Mouse (Mus musculus) hindbrain, embryonic 14.5 days (tissue): ENCODE data around the gene C030005K15Rik. TPM values are rescaled to one million over a fixed set of nuclear protein-coding genes. Genes with fewer than 3 reads are reported as not detected.
"Not testable (repeated sequence)": the region's sequence is repeated elsewhere in the genome, so short reads cannot be mapped to it uniquely, and the experiment has no call there.

Source experiments
- ATAC-seq: fragments of 200-750 bp; cut with Nextera tagmentation; 2 replicates; pipeline ENCODE4 v1.8.0; 2017; ENCODE audit warnings: moderate number of reproducible peaks, mild to moderate bottlenecking, moderate TSS enrichment, moderate library complexity; ENCODE audit not compliant: low FRiP score
- DNase-seq: peaks from one replicate; pipeline ENCODE4 v3.0.0-alpha.2; 2015; ENCODE audit warnings: low spot score
- H3K27ac ChIP-seq: fragments of 300-500 bp; sonication (generic); 2 replicates; pipeline ENCODE4 v1.5.1; 2014; ENCODE audit warnings: mild to moderate bottlenecking, moderate library complexity
- H3K27me3 ChIP-seq: fragments of 300-500 bp; sonication (generic); 2 replicates; pipeline ENCODE4 v1.6.1; 2014; ENCODE audit warnings: mild to moderate bottlenecking, low read length, mixed read lengths; ENCODE audit not compliant: control insufficient read depth, insufficient read depth
- H3K36me3 ChIP-seq: fragments of 300-500 bp; sonication (generic); replicated peaks from 2 replicates; pipeline ENCODE4 v1.6.1; 2014; ENCODE audit not compliant: control insufficient read depth, insufficient read depth
- H3K4me1 ChIP-seq: fragments of 300-500 bp; sonication (generic); replicated peaks from 2 replicates; pipeline ENCODE4 v1.6.1; 2014; ENCODE audit warnings: antibody characterized with exemption, low read length, mixed read lengths; ENCODE audit not compliant: control insufficient read depth, insufficient read depth
- H3K4me2 ChIP-seq: fragments of 300-500 bp; sonication (generic); replicated peaks from 2 replicates; pipeline ENCODE4 v1.6.1; 2014; ENCODE audit warnings: mild to moderate bottlenecking, moderate library complexity
- H3K4me3 ChIP-seq: fragments of 300-500 bp; sonication (generic); replicated peaks from 2 replicates; pipeline ENCODE4 v1.5.1; 2014; ENCODE audit warnings: mild to moderate bottlenecking, low read length
- H3K9ac ChIP-seq: fragments of 300-500 bp; sonication (generic); 2 replicates; pipeline ENCODE4 v1.6.1; 2014
- H3K9me3 ChIP-seq: fragments of 300-500 bp; sonication (generic); 2 replicates; pipeline ENCODE4 v1.6.1; 2016; ENCODE audit warnings: low read length; ENCODE audit not compliant: control insufficient read depth
- WGBS: fragments of 180-500 bp; shearing (Covaris S2); extraction: QIAGEN DNeasy Blood & Tissue Kit; methylation state at CpG from one replicate; pipeline ENCODE4 v1.1.7; 2014; 5-methylcytosine and 5-hydroxymethylcytosine counted together
- polyA plus RNA-seq: library from polyadenylated mRNA; unstranded; fragments of >200 nt; fragmentation: Nextera tagmentation; extraction: Ambion mirVana; gene quantifications from 2 replicates; pipeline ENCODE4 v1.2.1, GENCODE M21; 2014

Gene C030005K15Rik
- not detected in 2 replicates for polyA plus RNA-seq

DNA sequence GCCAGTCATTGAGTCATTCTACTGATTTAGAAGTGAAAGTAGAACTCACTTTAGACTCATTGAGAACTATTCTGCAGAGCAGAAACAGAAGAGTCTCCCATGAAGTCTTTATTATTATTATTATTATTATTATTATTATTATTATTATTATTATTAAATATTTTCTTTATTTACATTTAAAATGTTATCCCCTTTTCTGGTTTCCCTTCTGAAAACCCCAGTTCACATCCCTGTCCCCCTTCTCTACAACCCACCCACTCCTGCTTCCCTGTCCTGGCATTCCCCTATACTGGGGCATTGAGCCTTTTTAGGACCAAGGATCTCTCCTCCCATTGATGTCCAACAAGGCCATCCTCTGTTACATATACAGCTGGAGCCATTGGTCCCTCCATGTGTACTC is at the start of gene C030005K15Rik:
TSS of gene C030005K15Rik (minus strand) at position 101 of the 400 bp plus-strand sequence.
- DNase-seq, H3K4me1 ChIP-seq, H3K27ac ChIP-seq, H3K27me3 ChIP-seq, H3K4me2 ChIP-seq, H3K36me3 ChIP-seq, H3K4me3 ChIP-seq, H3K9ac ChIP-seq, ATAC-seq, H3K9me3 ChIP-seq: not testable (repeated sequence)

DNA sequence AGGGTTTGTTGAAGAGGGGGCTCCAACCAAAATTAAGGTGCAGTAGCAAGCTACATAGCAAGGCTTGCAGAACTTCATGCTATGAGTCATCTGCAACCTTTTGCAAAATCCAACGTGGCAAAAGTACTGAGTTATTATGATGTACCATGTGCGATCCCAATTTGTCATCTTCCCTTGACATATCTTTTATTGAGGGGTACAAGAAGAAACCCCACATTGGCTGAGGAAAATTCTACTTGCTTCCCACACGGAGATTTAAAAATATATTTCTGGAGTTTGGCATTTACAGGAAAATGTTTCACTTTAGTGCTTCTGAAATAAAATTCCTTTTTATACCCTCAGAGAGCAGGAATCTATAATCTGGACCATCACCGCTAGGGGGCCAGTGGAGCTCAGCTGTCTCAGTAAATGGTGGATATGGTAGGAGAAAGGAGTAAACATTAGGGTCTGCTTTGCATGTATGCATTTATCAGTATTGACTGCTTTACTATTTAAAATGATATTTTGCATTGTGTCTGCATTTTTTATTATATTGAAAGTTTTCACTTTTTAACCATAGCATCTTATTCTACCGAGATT is 41.7 kb upstream of the C030005K15Rik start:
- DNase-seq = no peak

DNA sequence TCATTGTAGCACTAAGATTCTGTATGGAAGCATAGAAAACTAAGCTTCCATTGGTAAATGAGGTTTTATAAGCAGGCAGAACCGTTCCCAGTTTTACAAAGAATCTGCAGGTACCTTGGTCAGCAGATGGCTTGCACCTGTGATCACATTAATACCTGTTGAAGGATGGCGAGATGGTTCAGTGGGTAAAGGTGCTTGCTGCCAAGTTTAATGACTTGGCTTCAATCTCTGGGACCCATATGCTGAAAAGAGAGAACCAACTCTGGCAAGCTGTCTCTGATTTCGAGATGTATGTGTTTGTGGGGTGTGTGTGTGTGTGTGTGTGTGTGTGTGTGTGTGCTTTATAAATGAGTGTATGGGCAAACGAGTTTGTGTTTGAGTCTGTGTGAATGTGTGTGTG is 27.3 kb upstream of the C030005K15Rik start:
- H3K4me3 ChIP-seq = no peak overlapping the region
- no peak overlapping the region for H3K9ac ChIP-seq
- no peak for DNase-seq
- no peaks in the 10 kb centered on the region for H3K36me3 ChIP-seq
- H3K9me3 ChIP-seq = no peaks in the 10 kb centered on the region
- no peaks in the 10 kb centered on the region for H3K4me1 ChIP-seq
- no peak overlapping the region for H3K27ac ChIP-seq
- no peaks in the 10 kb centered on the region for H3K27me3 ChIP-seq
- no peak for ATAC-seq
- no peak overlapping the region for H3K4me2 ChIP-seq
- WGBS = 84% methylated on average over 4 of the region's 4 CpGs

More for the DNA sequence above, 41.7 kb upstream of the C030005K15Rik start:
- no peak overlapping the region for H3K27ac ChIP-seq
- H3K4me2 ChIP-seq = no peak overlapping the region
- H3K36me3 ChIP-seq = no peaks in the 10 kb centered on the region
- no peaks in the 10 kb centered on the region for H3K4me1 ChIP-seq
- no peak overlapping the region for H3K4me3 ChIP-seq
- H3K9ac ChIP-seq = no peak overlapping the region
- ATAC-seq = no peak
- no peaks in the 10 kb centered on the region for H3K27me3 ChIP-seq
- no peaks in the 10 kb centered on the region for H3K9me3 ChIP-seq
- 64% methylated on average over 5 of the region's 5 CpGs for WGBS

DNA sequence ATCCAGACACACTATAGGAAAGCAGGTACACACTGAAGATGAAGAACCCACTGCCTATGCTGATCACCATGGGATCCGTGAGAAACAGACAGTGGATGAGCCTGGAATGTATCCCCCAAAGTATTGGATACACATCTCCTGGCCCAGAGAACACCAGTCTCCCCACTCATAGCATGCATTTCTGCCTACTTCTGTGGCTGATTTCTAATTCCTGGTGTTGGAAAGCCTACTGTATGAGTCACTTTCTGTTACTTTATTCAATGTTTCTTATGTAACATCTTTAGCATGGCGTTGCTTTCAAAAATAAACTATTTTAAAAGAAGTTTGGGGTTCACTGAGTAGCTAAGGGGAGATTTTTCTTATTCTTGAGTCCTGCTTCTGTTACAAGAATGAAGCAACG is 20.7 kb upstream of the C030005K15Rik start:
- H3K4me3 ChIP-seq = no peak overlapping the region
- WGBS = 84% methylated on average over 3 of the region's 3 CpGs
- no peak overlapping the region for H3K9ac ChIP-seq
- H3K27me3 ChIP-seq = no peaks in the 10 kb centered on the region
- DNase-seq (no peak), ATAC-seq (no peak)
- no peaks in the 10 kb centered on the region for H3K4me1 ChIP-seq
- no peaks in the 10 kb centered on the region for H3K36me3 ChIP-seq
- no peak overlapping the region for H3K4me2 ChIP-seq
- H3K9me3 ChIP-seq = no peaks in the 10 kb centered on the region
- H3K27ac ChIP-seq = no peak overlapping the region

DNA sequence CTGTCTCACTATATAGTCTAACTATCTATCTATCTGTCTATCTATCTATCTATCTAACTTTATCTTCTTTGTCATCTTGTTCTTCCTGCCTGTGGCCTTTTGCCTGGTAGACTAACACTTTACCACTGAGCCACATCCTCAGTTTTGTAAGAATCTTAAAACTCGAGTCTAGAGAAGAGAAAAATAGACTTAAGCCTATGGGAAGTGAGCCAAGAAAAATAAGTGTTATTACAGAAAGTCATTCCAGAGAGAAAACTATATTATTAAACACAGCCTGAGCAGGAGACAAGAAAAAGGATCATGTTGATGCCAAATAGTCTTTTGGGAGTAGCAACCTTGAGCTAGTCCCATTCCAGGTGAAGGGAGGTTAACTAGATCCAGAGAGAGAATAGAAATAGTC is 626 bp downstream of the C030005K15Rik start:
- H3K36me3 ChIP-seq = no peaks in the 10 kb centered on the region
- no peak overlapping the region for H3K9ac ChIP-seq
- H3K27me3 ChIP-seq = no peaks in the 10 kb centered on the region
- H3K9me3 ChIP-seq = no peaks in the 10 kb centered on the region
- no peak overlapping the region for H3K27ac ChIP-seq
- DNase-seq = no peak
- 69% methylated on average over 1 of the region's 1 CpGs for WGBS
- H3K4me2 ChIP-seq = no peak overlapping the region
- H3K4me3 ChIP-seq = no peak overlapping the region
- no peaks in the 10 kb centered on the region for H3K4me1 ChIP-seq
- no peak for ATAC-seq

DNA sequence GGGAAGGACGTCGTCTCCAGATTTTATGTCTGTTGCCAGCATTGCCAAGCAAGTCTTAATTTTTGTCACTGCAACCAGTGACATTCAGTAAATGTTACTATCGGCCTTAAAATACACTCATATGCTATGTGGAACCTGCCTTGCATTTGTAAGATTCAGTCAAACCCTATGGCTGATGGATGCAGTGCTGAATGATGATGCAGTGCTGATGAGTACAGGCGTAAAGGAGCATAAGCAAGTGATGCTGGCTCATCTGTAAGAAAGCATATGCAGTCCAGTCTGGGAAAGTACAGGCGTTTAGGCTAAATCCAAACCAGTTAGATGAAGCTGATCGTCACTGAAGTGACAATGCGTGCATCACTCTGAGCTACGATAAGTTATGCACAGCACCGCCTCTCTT is 3.8 kb downstream of the C030005K15Rik start:
- H3K4me3 ChIP-seq = no peak overlapping the region
- H3K4me1 ChIP-seq = no peaks in the 10 kb centered on the region
- no peaks in the 10 kb centered on the region for H3K9me3 ChIP-seq
- 98% methylated on average over 9 of the region's 9 CpGs for WGBS
- H3K9ac ChIP-seq = no peak overlapping the region
- no peak overlapping the region for H3K4me2 ChIP-seq
- no peak for DNase-seq
- no peak overlapping the region for H3K27ac ChIP-seq
- no peaks in the 10 kb centered on the region for H3K36me3 ChIP-seq
- no peaks in the 10 kb centered on the region for H3K27me3 ChIP-seq
- ATAC-seq = no peak

DNA sequence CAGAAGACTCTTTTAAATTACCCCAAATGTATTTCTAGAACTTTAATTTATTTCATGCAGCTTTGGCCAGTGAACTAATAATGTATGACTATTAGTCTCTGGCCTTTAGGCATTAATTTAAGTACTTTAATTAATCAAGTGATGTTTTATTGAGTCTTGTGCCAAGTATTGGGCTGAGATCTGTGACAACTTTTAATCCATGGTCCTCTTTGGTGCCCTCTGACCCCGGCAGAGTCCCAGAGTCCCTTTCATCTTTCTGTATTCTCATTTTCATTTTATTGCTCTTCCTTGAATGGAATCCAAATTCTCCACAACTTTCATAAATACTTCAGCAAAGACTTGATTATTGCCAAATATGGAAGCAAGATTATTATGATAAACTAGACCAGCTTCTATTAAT is 5.9 kb downstream of the C030005K15Rik start:
- 100% methylated on average over 1 of the region's 1 CpGs for WGBS
- no peak for ATAC-seq

DNA sequence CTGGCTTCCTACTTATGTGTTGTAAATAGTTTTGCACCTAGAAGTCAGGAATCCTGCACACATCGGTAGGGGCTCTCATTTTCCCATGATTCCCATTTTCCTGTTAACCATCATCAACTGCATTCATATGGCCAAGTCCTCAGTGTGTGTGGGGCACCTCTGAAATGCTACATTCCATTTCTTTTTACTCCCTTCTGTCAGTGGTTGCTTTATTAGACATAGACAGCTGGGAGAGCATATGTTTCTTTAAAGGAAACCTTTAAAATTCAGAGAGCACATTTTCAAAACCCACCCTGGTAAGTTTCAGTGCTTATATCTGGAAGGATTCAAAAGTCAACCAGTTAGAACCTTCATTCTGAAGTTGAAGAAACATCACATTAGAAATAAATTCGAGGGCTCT is 8.5 kb downstream of the C030005K15Rik start:
- no peak for ATAC-seq
- Histone ChIP-seq H3K9me3 (no peaks in the 10 kb centered on the region), H3K36me3 (no peaks in the 10 kb centered on the region), H3K4me1 (no peaks in the 10 kb centered on the region), H3K4me3 (no peak overlapping the region), H3K4me2 (no peak overlapping the region), H3K27ac (no peak overlapping the region), H3K9ac (no peak overlapping the region), H3K27me3 (no peaks in the 10 kb centered on the region)
- no peak for DNase-seq
- WGBS = 78% methylated on average over 2 of the region's 2 CpGs

More for the DNA sequence above, 5.9 kb downstream of the C030005K15Rik start:
- no peak for DNase-seq
- H3K36me3 ChIP-seq = no peaks in the 10 kb centered on the region
- H3K4me1 ChIP-seq = no peaks in the 10 kb centered on the region
- H3K4me3 ChIP-seq = no peak overlapping the region
- no peaks in the 10 kb centered on the region for H3K9me3 ChIP-seq
- no peak overlapping the region for H3K27ac ChIP-seq
- no peak overlapping the region for H3K4me2 ChIP-seq
- no peaks in the 10 kb centered on the region for H3K27me3 ChIP-seq
- H3K9ac ChIP-seq = no peak overlapping the region

DNA sequence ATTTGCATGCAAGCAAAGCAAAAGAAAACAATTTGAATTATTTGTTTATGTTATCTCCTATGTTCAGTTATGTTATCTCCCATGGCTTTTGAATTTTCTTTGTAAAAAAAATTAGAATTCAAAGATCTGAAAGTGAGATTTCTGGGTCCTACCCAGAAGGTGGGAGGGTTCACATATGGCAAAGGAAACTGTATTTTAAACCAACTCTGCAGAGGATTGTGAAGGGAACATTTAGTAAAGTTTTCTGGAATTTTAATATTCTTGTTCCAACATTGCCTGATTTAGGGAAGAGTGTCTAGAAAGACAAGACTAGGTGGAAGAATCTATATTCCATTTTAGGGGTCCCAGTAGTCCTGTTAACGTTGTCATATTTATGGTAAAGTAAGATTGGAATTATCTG is 9.3 kb downstream of the C030005K15Rik start:
- no peak overlapping the region for H3K9ac ChIP-seq
- H3K4me1 ChIP-seq = no peaks in the 10 kb centered on the region
- no peaks in the 10 kb centered on the region for H3K9me3 ChIP-seq
- no peak overlapping the region for H3K4me2 ChIP-seq
- DNase-seq = no peak
- 78% methylated on average over 1 of the region's 1 CpGs for WGBS
- no peak for ATAC-seq
- no peaks in the 10 kb centered on the region for H3K36me3 ChIP-seq
- no peak overlapping the region for H3K27ac ChIP-seq
- H3K27me3 ChIP-seq = no peaks in the 10 kb centered on the region
- H3K4me3 ChIP-seq = no peak overlapping the region

DNA sequence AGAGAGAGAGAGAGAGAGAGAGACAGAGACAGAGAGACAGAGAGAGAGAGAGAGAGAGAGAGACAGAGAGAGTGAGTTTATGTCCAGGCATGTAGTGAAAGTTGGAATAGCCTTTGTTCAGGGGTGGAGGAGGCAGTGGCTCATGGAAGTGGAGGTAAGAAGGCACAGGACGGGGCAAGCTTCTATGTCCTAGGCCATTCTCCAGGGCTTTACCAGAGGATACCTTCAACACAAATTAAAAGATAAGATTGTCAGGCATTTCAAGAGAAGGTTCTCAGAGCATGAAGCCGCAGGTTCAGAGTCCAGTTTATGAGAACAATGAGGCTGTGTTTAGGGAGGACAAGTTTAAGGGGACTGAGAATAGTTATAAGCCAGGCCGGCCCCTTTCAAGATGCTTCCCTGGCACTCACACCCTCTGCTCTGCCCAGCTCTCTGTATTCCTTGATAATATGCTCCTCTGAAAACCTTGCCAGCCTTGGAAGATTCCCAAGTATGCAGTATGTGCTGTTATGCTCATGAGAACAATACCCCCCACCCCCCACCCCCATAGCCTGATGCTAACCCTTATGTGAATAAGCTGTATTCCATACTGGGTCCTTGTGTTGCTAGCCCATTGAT is 11.2 kb downstream of the C030005K15Rik start:
- Histone ChIP-seq H3K4me1 (no peaks in the 10 kb centered on the region), H3K9ac (no peak overlapping the region), H3K27ac (no peak overlapping the region), H3K4me3 (no peak overlapping the region), H3K9me3 (no peaks in the 10 kb centered on the region), H3K4me2 (no peak overlapping the region), H3K27me3 (no peaks in the 10 kb centered on the region), H3K36me3 (no peaks in the 10 kb centered on the region)
- DNase-seq (no peak), ATAC-seq (no peak)
- 71% methylated on average over 3 of the region's 3 CpGs for WGBS
